In the genomic region with DNA sequence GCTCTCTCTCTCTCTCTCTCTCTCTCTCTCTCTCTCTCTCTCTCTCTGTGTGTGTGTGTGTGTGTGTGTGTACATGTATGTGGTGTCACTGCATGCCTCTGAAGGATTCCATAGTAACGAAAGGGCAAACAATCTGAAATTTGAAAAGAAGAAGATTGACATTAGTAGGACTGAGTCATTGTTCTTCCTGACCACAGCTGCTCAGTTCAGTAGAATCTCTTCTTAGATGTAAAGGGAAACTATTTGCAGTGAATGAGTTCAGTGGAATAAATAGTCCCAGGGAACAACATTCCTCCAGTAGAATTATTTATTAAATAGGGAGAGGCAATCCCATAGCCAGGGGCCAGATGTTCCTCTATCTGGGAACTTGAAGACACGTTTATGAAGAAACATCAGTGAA, we compare ENCODE assay signal across 34 mouse cellular contexts. TPM values are rescaled to one million over a fixed set of nuclear protein-coding genes. Genes with fewer than 3 reads are reported as not detected.
"Had no signal": no experiment of that assay in that cellular context is flagged by ENCODE, and none has a peak within 500 bp of the region (broad histone marks: within the 10 kb centered on the region; RNA-seq: fewer than 3 reads in every experiment).

No protein-coding gene starts in this region.

- H3K4me1 ChIP-seq: limb, embryonic 10.5 days; limb, embryonic 12.5 days; limb, embryonic 13.5 days; limb, embryonic 15.5 days; liver, embryonic 12.5 days; liver, embryonic 13.5 days; liver, embryonic 15.5 days; lung, embryonic 15.5 days; megakaryocyte, embryonic 14.5 days; midbrain, embryonic 13.5 days; midbrain, embryonic 15.5 days; neural tube, embryonic 12.5 days had no signal

- H3K27me3 ChIP-seq: limb, embryonic 12.5 days; limb, embryonic 13.5 days; limb, embryonic 15.5 days; liver, embryonic 12.5 days; liver, embryonic 13.5 days; liver, embryonic 15.5 days; lung, embryonic 15.5 days; megakaryocyte, embryonic 14.5 days; midbrain, embryonic 12.5 days; midbrain, embryonic 13.5 days; midbrain, embryonic 15.5 days; neural tube, embryonic 12.5 days had no signal

- DNase-seq: left cerebral cortex, postnatal 4 days; liver; liver, embryonic 13.5 days; liver, postnatal 0 days; lung, adult 18-20 months; lung, adult 2 months; lung, embryonic 14.5 days; lung, postnatal 10 days; lung, postnatal 14 days; lung, postnatal 36 days; lung, postnatal 4 days; midbrain, embryonic 14.5 days had no signal

- H3K9ac ChIP-seq: limb, embryonic 12.5 days; limb, embryonic 13.5 days; limb, embryonic 15.5 days; liver, embryonic 12.5 days; liver, embryonic 13.5 days; liver, embryonic 14.5 days; liver, embryonic 15.5 days; liver, postnatal 0 days; lung, embryonic 14.5 days; lung, embryonic 15.5 days; midbrain, embryonic 12.5 days; midbrain, embryonic 13.5 days; midbrain, embryonic 15.5 days; neural tube, embryonic 12.5 days had no signal

- ATAC-seq: liver, embryonic 12.5 days; liver, postnatal 0 days; lung, postnatal 0 days; midbrain, embryonic 13.5 days; midbrain, embryonic 15.5 days; midbrain, embryonic 16.5 days had no signal

- H3K9me3 ChIP-seq: limb, embryonic 10.5 days; limb, embryonic 12.5 days; limb, embryonic 13.5 days; limb, embryonic 15.5 days; liver, embryonic 12.5 days; liver, embryonic 13.5 days; liver, embryonic 15.5 days; lung, embryonic 15.5 days; megakaryocyte, embryonic 14.5 days; midbrain, embryonic 10.5 days; midbrain, embryonic 12.5 days; midbrain, embryonic 13.5 days; midbrain, embryonic 15.5 days; neural tube, embryonic 12.5 days had no signal

- H3K4me3 ChIP-seq: limb, embryonic 10.5 days; limb, embryonic 12.5 days; limb, embryonic 13.5 days; limb, embryonic 15.5 days; liver, embryonic 12.5 days; liver, embryonic 13.5 days; liver, embryonic 15.5 days; lung, embryonic 15.5 days; megakaryocyte, embryonic 14.5 days; midbrain, embryonic 10.5 days; midbrain, embryonic 12.5 days; midbrain, embryonic 13.5 days; midbrain, embryonic 15.5 days; myocyte; neural tube, embryonic 12.5 days had no signal

- H3K4me2 ChIP-seq: limb, embryonic 12.5 days; limb, embryonic 13.5 days; limb, embryonic 15.5 days; liver, embryonic 11.5 days; liver, embryonic 12.5 days; liver, embryonic 13.5 days; liver, embryonic 15.5 days; lung, embryonic 14.5 days; lung, embryonic 15.5 days; midbrain, embryonic 11.5 days; midbrain, embryonic 12.5 days; midbrain, embryonic 13.5 days; midbrain, embryonic 15.5 days; neural tube, embryonic 12.5 days had no signal

- H3K27ac ChIP-seq: limb, embryonic 10.5 days; limb, embryonic 12.5 days; limb, embryonic 13.5 days; limb, embryonic 15.5 days; liver, embryonic 12.5 days; liver, embryonic 13.5 days; liver, embryonic 14.5 days; liver, embryonic 15.5 days; lung, embryonic 15.5 days; macrophage; midbrain, embryonic 10.5 days; midbrain, embryonic 12.5 days; midbrain, embryonic 13.5 days; midbrain, embryonic 15.5 days; neural tube, embryonic 12.5 days had no signal

- H3K36me3 ChIP-seq: limb, embryonic 10.5 days; limb, embryonic 12.5 days; limb, embryonic 13.5 days; limb, embryonic 15.5 days; liver, embryonic 12.5 days; liver, embryonic 13.5 days; liver, embryonic 15.5 days; lung, embryonic 15.5 days; midbrain, embryonic 10.5 days; midbrain, embryonic 12.5 days; midbrain, embryonic 13.5 days; midbrain, embryonic 15.5 days; neural tube, embryonic 12.5 days had no signal

RNA-seq across cellular contexts. Expression of gene Adamts12, which starts 40.5 kb away (rescaled TPM):
- total RNA-seq: megakaryocyte, adult 5-6 weeks; monocyte, adult 5-6 weeks had no signal
